Mouse (Mus musculus): Measurements from ENCODE around the gene Tnpo2.
A peak's percentile ranks its signal among the peaks of the same experiment; 100 is the strongest.

The Tnpo2 gene

DNA sequence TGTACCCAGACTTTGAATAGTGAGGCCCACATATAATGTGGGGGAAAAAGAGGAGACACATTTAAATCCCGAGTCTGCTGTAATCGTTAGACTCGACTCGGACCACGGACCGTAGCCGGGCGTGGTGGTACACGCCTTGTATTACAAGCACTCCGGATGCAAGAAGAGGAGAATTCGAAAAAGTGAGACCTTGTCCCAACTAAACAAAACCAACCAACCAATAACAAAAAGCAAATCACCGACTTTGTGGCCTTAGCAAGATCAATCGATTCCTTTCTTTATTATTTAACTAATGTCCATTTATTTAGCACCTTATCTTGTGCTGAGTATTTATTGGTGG lies 9.2 kb upstream of the Tnpo2 start:
- DNase-seq (ENCODE audit: low spot score) = peak; percentile 46

DNA sequence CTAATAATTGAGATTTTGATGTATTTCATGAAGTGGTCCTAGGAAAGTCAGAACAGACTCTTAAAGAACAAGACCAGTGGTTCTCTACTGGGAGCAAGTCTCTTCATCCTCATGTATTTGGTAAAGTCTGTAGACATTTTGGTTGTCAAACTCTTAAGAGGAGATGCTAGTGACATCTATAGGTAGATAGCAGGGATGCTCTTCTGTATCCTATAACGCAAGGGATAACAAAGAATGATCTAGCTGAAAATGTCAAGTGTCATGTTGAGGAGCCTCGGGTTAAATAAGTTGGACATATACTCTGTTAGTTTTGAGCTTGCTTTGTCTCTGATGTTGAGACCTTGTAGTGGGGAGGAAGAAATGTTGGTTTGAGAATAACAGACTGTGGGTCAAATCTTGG lies 8.8 kb upstream of the Tnpo2 start:
- peak; percentile 59 for DNase-seq (ENCODE audit: low spot score)

DNA sequence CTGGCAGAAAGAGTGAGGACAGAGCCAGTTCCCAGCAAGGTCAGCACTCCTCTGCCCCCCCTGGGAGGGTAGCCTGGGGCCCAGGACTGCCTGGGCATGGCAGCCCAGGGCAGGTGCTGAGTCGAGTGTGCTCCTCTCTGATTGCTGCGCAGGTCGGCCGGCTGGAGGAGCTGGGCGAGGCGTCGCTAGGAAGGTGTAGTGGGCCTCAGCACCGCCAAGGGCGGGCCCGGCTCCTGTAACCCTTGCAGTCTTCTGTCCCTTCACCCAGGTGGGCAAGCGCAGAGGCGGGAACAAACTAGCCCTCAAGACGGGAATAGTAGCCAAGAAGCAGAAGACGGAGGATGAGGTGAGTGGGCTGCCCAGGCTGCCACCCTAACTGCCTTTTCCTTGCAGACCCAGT lies 7.4 kb upstream of the Tnpo2 start:
- DNase-seq (ENCODE audit: low spot score) = no peak

DNA sequence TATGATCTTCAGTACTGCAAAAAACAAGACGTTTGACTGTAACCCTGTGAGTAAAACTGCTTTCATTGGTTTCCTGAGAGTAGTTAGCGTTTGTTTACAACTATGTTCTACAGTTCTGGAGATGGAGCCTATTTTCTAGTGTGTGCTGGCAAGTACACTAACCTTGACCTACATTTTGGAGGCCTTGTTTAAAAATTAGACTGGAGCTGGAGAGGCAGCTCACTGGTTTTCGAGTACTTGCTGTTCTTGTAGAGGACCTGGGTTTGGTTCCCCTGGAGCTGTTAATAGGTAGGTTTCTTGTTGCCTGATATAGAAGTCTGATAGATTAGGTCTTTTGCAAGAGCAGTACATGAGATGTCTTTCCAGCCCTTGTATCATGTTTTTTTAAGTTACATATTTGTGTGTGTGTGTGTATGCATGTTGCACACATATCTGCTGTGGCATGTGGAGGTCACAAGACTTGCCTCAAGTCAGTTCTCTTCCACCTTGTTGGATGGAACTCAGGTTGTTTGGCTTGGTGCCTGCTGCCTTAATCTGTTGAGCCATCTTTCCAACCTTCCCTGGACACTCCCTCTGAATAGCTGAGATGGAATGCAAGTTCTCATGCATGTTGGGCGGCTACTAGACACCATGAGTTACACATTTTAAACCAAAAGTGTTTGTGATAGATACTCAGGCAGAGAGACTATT lies 3.9 kb upstream of the Tnpo2 start:
- DNase-seq (ENCODE audit: low spot score) = no peak

DNA sequence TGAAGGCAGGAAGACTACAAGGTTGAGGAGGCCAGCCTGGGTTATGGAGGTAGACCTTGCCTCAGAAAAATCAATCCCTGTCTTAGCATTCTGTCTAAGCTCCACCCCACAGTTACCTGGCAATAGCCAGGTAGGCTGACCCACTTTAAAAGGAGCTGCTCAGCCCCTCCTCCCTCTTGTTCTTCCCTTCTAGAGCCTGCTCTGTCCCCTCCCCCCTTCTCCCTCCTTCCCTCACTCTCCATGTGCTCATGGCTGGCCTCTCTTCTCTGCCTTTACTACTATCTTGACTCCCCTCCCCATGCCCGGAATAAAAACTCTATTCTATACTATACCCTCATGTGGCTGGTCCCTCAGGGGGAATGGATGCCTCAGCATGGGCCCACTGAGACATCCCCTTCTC lies 2.8 kb upstream of the Tnpo2 start:
- no peak for DNase-seq (ENCODE audit: low spot score)

DNA sequence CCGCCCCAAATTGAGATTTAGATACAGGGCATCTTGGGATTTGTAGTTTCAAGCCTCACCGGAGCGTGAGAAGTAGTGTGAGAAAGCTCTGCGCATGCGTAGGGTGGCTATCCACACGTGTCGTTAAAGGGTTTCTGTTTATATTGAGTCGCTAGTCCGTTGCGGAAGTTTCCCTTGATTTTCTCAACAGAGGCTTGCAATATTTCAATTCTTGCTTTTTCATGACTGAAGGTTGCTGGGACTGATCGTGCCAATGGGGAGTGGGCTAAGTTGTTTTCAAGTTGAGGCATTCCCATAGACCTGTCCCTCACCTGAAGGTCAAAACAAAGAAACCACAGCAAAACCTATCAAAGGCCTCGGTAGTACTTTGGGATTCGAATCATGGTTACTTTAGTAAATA lies 2.0 kb upstream of the Tnpo2 start:
- no peak for DNase-seq (ENCODE audit: low spot score)

DNA sequence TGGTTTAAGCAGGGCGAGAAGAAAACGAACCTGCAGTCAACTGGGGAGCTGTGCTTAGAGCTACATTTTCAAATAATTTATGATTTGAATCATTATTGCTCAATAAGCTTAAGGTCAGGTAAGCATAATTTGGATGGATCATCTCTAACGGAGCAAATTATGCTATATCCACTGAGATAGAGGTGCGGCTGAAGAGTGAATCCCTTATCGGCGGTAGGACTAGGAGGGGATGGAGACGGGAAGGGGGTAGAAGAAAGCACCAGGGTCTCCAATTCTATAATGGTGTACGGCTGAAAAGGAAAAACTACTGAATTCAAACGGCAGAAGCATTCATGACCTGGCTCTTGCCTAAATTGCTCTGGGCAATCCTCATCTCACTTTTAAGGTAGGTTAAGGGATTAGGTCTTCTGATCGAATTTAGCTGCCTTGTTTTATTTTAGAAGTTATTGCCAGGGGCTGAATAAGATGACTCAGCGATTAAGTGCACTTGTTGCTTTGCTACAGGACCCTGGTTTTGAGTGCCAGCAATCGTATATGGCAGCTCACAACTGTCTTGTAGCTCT lies 1.5 kb upstream of the Tnpo2 start:
- no peak for DNase-seq (ENCODE audit: low spot score)

DNA sequence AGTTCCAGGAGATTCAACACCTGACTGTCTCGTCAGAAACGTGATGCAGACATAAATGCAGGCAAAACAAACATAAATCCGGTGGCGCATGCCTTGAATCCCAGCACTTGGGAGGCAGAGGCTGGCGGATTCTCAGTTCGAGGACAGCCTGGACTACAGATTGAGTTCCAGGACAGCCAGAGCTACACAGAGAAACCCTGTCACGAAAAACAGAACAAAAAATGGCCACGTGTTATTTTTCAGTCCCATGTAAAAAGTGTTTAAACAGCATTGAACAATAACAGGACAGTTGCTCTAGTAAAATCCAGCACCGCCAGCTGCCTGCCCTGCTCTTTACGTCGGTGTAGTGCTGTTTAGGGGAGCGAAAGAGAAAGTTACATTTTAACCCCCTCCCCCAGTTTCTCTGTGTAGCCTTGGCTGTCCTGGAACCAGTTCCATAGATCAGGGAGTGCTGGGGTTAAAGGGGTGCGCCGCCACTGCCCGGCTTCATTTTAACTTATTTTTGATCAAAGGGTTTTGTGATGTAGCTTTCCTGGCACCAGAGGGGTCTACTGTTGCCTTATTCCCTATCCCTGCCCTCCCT lies 896 bp upstream of the Tnpo2 start:
- DNase-seq (ENCODE audit: low spot score) = peak; percentile 44

DNA sequence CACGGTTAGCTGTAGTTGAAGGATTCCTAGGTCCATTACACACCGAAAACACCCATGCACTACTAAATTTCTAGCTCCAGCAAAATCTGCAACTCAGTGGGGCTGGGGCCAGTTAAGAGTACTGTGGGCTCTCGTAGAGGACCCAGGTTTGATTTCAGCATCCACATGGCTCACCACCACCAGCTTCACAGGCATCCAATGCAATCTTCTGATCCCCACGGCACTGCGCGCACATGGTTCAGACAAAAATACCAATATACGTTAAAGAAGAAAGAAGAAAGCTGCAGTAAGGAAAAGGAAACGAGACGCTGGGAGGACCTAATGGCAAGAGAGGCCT lies 366 bp upstream of the Tnpo2 start:
- DNase-seq (ENCODE audit: low spot score) = no peak

DNA sequence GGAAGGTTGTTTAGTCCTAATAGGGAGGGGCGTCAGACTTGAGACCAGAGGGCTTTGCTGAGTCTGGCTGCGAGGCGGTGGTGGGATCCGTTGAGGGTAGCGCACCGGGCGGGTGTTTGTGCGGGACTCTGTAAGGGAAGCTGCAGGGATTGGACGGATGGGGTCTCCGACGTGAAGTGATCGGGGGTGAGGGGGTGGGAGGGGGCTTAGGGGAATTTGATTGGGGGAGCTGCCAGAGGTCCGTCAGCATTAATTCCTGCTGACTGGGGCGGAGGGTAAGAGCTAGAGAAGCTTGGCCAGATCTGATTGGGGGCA lies 608 bp downstream of the Tnpo2 start:
- peak; percentile 67 for DNase-seq (ENCODE audit: low spot score)

DNA sequence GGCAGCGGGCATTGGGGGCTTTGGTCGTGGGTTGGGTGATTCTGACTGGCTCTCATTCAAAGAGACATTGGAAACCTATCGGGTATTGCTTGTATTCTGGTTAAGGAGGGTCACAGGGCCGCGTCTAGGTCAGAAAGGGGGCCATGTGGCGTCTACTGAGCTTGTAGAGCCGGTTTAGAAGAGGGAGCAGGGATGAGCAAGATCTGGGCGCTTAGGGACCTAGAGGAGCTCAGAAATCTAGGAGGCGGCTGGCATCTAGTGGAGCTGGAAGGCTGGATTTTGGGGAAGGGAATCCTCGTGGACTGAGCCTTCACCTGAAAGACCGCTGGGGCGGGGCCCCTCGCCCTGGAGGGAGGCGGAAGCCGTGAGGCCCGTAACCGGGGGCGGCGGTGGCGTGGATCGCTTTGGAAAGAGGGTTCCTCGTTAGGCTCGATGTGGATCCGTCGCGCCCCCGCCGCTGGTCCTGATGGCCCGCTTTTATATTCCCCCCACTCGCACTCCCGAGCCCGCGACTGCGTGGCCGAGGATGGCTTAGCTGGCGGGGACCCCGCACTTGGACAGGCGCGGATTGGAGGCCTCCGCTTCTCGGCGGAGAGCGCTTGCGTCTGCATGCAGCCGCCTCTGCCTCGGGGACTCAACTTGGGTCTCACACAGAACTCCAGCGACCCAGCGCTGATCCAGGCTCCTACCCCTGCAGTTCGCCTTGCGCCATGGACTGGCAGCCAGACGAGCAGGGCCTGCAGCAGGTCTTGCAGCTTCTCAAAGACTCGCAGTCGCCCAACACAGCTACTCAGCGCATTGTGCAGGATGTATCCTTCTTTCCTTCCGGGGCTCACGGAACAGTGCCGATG lies 1.2 kb downstream of the Tnpo2 start:
- peak; percentile 71 for DNase-seq (ENCODE audit: low spot score)

DNA sequence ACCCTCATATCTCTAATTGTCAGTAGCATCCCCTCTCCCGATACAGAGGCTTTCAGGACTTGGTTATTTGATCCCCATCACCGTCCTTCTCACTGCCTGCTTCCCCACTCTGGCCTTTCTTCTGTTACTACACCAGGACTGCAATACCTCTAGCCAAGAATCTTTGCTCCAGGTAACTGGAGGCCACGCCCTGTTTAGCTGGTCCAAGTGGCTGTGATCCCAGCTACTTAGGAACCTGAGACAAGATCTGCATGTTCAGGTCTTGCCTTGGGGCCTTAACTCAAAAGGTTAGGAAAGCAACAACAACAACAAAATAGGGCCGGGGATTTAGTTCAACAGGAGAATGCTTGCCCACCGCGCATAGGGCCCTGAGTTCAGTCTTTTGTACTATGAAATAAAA lies 6.9 kb downstream of the Tnpo2 start:
- no peak for DNase-seq (ENCODE audit: low spot score)

DNA sequence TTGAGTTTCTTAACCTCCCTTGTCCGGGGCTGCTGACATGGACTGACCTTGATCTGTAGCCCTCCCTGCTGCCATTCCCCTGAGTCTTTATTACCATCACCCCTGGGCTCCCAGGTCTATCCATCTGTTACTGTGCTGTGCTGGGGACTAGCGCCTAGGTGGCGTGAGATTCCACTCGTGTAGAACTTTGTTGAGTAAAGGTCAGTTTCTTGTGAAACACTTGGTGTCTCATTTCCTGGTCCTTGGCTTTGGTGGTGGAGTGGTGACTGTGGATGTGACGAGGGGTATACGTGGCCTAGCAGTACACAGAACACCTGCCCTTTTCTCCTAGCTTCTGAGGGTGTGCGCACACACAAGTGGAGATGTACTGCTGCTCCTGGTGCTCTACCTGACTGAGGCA lies 20.7 kb downstream of the Tnpo2 start:
- DNase-seq (ENCODE audit: low spot score) = no peak

DNA sequence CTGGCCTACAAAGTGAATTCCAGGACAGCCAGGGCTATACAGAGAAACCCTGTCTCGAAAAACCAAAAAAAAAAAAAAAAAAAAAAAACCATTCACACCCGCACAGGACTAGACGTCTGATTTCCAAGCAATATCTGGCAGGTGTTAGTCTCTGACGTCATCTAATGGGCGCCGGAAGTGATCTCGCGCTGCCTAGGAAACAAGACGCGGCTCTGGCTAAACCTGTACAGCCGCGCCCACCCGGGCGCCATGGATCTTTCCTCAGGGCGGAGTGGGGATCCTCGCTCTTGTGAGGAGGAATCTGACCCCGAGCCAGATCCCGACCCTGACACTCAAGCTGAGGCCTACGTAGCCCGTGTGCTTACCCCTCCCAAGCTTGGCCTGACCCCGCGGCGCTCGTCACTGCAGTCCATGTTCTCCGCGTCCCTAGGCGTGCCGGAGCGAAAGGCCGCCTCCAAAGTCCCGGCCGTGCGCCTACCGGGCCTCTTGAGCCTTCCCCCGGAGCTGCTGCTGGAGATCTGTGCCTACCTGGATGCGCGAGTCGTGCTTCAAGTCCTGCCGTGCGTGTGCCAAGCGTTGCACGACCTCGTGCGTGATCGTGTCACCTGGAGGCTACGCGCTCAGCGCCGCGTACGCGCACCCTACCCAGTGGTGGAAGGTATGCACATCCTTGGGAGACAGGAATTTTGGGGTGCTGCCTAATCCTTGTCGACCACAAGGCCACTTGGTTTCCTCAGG lies 23.3 kb downstream of the Tnpo2 start, which contains the start of gene Fbxw9:
TSS of gene Fbxw9 (plus strand) at position 177 of the 738 bp plus-strand sequence.
- peak; percentile 93 for DNase-seq (ENCODE audit: low spot score)

DNA sequence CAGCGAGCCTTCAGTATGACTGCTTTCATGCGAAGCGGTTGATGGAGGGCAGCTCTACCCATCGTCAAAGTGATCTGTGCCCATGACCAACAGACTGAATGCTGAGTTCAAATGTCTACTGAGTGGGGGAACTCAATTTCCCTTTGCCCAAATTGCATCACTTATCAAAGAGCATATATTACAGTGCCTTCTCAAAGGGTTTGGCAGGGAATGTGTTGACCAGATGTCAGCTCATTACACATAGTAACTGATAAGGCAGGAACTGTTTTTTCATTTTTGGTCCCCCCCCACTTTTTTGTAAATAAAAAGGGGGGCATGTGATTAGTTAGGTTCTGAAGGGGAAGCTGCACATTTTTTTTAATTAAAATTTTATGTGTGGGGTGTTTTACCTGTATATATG lies 25.9 kb downstream of the Tnpo2 start:
- DNase-seq (ENCODE audit: low spot score) = no peak

DNA sequence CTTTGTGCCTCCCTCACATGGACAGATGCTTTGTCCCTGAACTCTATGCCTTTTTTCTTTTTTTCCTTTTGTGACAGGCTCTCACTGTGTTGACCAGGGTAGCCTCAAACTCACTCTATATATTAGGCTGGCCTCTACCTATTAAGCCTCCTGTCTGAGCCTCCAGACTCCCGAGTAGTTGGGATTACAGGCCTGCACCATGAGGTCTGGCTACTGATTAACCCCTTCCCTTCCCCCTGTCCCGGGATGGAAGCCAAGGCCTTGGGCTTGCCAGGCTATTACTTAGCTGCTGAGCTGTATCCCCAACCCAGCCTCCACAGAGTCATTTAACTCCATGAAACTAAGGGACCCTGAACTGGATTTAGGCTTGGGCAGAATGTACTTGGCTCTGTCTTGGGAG lies 28.5 kb downstream of the Tnpo2 start:
- DNase-seq (ENCODE audit: low spot score) = no peak

DNA sequence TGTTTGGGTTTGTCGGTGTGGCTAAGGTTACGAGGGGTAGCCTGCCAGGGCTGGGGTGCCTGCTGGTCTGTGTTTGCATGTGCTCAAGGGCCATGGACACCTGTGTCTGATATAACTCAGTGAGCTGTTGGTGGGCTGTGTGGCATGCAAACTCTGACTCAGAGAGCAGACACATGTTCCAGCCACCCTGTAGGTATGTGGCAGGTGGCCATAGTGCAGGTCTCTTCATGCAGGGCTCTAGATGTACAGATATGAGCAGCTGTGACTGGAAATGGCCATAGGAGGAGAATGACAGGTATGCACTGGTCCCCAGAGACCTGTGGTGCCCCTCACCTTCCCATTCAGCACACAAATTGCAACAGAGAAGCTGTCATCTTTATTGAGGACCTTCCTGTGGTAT lies 30.4 kb downstream of the Tnpo2 start:
- DNase-seq (ENCODE audit: low spot score) = no peak

DNA sequence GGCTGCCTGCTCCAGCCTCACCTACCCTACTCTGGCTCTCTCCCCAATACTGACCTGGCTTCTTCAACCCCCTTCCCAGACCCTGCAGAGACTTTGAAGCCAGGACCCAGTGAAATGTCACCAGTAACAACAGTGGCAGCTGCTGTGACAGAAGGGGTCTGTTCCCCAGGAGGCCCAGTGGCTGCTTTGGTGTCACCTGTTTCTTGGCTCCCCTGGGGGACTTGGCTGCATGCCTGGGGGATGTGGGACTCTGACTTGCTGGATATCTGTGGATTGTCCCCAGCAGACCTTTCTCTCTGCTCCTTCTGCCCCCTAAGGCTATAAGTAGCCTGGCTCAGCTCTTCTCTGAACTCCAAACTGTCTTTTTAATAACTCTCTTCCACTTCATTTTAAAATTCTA lies 31.3 kb downstream of the Tnpo2 start, which contains the start of gene Gm5741:
TSS of gene Gm5741 (minus strand) at position 1 of the 400 bp plus-strand sequence.
- no peak for DNase-seq (ENCODE audit: low spot score)

DNA sequence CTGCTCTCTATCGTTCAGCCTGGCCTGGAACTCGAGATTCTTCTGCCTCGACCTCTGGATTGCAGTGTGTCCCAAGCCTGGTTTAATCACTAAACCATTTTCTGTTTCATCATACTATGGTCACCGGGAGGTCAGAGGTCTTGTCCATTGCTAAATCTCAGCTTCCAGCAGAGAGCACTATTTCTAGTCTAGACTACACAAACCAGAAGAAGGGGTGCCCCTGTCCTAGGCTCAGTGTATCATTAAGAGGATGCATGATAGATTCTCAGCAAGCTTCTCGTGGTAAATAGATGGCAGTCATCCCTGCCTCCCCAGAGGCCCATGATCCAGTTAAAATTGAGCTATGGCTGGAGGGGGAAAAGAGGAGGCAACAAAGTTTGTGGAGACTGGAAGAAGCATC lies 34.3 kb downstream of the Tnpo2 start:
- DNase-seq (ENCODE audit: low spot score) = peak; percentile 36

DNA sequence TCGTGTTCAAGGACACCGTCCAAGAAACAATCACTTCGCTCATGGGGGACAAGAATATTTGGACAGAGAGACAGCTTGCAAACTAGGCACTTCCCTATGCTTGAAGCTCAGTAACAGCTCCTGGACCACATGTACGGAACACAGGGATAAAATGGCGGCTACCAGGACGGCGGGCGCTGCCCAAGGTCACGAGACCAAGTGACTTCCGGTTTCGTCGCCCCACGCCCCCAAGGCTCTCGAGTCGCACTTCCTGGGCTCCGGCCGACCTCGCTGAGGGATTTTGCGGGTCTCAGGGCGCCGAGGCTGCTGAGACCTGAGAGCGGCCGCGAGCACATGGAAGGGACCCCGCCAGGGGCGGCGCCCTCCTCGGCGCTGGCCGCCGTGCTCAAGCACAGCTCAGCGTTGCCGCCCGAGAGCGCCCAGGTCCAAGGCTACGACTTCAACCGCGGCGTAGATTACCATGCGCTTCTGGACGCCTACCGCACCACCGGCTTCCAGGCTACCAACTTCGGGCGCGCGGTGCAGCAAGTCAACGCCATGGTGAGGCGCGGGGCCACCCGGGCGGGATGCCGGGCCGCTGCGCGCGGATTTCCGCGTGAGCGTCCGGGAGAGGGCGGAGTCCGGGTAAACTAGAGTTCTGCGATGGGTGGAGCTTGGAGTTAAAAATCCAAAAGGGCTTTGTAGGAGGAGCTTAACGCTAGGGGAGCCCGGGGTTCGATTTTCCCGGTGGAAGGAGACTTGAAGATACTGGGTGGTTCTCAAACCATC lies 35.0 kb downstream of the Tnpo2 start, which contains the start of gene Dhps:
TSS of gene Dhps (plus strand) at position 244 of the 768 bp plus-strand sequence.
- DNase-seq (ENCODE audit: low spot score) = peak; percentile 94

DNA sequence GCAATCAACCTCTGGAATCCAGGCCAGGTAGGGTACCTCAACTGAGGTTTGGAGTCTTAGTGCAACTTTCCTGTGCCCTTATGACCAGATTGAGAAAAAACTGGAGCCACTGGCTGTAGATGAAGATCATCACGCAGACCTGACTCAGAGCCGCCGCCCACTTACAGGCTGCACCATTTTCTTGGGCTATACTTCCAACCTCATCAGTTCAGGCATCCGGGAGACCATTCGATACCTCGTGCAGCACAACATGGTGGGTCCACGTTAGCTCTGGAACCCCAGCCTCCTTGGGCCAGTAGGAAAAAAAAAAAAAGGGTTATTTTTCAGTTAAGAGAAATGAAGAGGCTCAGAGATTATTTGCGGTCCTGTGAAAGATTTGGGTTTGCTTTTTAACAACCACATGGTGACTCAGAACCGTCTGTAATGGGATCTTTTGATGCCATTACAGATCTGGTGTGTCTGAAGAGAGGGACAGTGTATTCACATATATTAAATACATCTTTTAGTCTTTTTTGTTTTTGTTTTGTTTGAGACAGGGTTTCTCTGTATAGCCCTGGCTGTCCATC lies 35.7 kb downstream of the Tnpo2 start:
- DNase-seq (ENCODE audit: low spot score) = no peak

Data from MN1 (cell line).